Mouse (Mus musculus) erythroblast, embryonic 14.5 days (primary cell): ENCODE measurements around the gene Ndrg4. TPM values are rescaled to one million over a fixed set of nuclear protein-coding genes. Genes with fewer than 3 reads are reported as not detected.

ENCODE experiments used
- H3K27me3 ChIP-seq: 2 replicates; pipeline ENCODE4 v1.6.1; 2012; ENCODE audit warnings: inconsistent platforms; ENCODE audit not compliant: control insufficient read depth
- H3K36me3 ChIP-seq: 2 replicates; pipeline ENCODE4 v1.6.1; 2012; ENCODE audit warnings: mild to moderate bottlenecking, inconsistent platforms; ENCODE audit not compliant: control insufficient read depth
- H3K4me1 ChIP-seq: 2 replicates; pipeline ENCODE4 v1.6.1; 2012; ENCODE audit warnings: inconsistent platforms; ENCODE audit not compliant: control insufficient read depth
- H3K4me3 ChIP-seq: replicated peaks from 2 replicates; pipeline ENCODE3; 2012; ENCODE audit warnings: moderate library complexity, mild to moderate bottlenecking, inconsistent platforms
- H3K9me3 ChIP-seq: 2 replicates; pipeline ENCODE4 v1.6.1; 2012; ENCODE audit warnings: low read length, inconsistent platforms, mixed read lengths; ENCODE audit not compliant: control insufficient read depth
- GATA1 ChIP-seq: IDR thresholded peaks from 2 replicates; pipeline ENCODE4 v1.6.1; 2012; ENCODE audit warnings: low read length, inconsistent platforms, mixed read lengths
- TAL1 ChIP-seq: IDR thresholded peaks from 3 replicates; pipeline ENCODE4 v1.6.1; 2012; ENCODE audit warnings: low read length, inconsistent platforms, mixed read lengths
- polyA plus RNA-seq: library from polyadenylated mRNA; stranded (reverse); fragments of >175 nt; gene quantifications from 2 replicates; pipeline ENCODE4 v1.2.3, GENCODE M21; 2012

The Ndrg4 gene
- polyA plus RNA-seq, 1 experiment, result 0.03 TPM

DNA sequence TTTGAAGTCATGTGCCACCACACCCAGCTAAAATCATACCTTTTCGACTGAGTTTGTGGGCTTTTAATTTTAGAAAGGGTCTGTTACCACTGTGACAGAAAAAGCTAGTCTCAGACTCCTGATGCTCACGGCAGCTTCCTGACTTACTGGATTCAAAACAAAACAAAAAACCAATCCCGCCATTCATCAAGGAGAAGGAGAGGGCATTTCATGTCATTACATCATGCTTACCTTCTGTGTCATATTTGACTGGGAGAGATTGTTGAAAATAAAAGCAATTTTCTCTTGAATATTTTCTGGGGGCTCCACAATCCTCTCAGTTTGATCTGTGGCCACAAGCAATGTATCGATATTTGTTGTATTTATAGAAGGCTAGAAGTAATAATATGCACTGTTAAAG lies 71.2 kb downstream of the Ndrg4 start:
- H3K9me3 ChIP-seq, result no peaks in the 10 kb centered on the region
- no peaks in the 10 kb centered on the region for H3K4me1 ChIP-seq
- H3K27me3 ChIP-seq, result no peaks in the 10 kb centered on the region
- peaks cover 99% of the 10 kb centered on the region for H3K36me3 ChIP-seq
- no peak overlapping the region for H3K4me3 ChIP-seq
- TF ChIP-seq GATA1, result no peak

DNA sequence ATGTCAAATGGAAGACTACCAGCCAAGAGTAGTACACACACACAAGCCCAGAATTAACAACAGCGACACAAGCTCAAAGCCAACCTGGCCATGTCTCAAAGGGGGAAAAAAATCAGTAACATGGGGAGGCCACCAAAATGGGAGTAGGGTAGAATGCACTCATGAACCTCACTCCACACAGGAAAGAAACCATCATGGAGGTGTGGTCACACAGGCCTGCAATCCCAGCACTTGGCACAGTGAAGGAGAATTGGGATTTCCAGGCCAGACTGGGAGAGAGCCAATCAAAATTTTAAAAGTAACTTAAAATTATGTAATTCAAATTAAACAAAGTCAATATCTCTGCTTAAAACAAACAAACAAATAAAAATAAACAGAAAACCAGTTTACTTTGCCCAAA lies 75.1 kb downstream of the Ndrg4 start:
- TF ChIP-seq GATA1 (no peak), TAL1 (no peak)
- no peaks in the 10 kb centered on the region for H3K4me1 ChIP-seq
- no peak overlapping the region for H3K4me3 ChIP-seq
- H3K27me3 ChIP-seq, result no peaks in the 10 kb centered on the region
- no peaks in the 10 kb centered on the region for H3K9me3 ChIP-seq
- H3K36me3 ChIP-seq, result peaks cover 99% of the 10 kb centered on the region

DNA sequence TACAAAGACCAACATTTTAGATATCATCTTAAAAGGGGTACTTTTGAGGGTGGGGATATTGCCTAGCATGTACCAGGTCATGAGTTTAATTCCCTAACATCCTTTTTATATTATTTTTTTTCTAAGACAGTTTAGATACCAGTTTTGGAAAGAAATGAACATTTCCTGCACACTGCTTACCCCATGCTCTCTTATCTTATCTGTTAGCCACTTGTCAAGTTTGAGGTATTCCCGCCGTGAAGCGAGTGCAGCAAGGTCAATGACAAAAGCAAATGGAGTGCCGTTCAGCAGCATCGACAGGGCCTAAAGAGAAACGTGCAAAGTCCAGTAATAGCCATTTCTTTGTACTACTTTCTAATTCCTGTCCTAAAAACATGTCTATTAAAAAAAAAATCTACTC lies 83.5 kb downstream of the Ndrg4 start:
- Histone ChIP-seq H3K4me3 (no peak overlapping the region), H3K27me3 (no peaks in the 10 kb centered on the region)
- TF ChIP-seq TAL1, result no peak

DNA sequence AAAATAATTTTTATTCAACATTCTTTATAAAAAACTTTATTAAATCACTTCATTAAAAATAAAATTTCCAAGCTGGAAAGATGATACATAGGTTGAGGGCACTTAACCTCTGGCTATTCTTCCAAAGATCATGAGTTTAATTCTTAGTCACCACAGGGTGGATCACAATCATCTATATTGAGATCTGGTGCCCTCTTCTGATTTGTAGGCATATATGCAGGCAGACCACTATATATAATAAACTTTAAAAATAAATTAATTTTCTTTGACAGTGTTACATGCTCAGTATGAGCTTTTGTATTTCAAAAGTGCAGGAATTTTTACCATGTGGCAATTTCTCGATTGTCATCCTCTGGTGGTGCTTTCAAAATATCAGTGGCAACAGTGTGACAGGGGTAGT lies 87.4 kb downstream of the Ndrg4 start:
- no peaks in the 10 kb centered on the region for H3K27me3 ChIP-seq
- TF ChIP-seq GATA1 (no peak), TAL1 (no peak)
- H3K4me3 ChIP-seq, result no peak overlapping the region
- no peaks in the 10 kb centered on the region for H3K9me3 ChIP-seq
- no peaks in the 10 kb centered on the region for H3K4me1 ChIP-seq
- H3K36me3 ChIP-seq, result peaks cover 100% of the 10 kb centered on the region

More for the DNA sequence above, 83.5 kb downstream of the Ndrg4 start:
- Histone ChIP-seq H3K4me1 (no peaks in the 10 kb centered on the region), H3K36me3 (peaks cover 100% of the 10 kb centered on the region), H3K9me3 (no peaks in the 10 kb centered on the region)

Other genes with a start within 250 kb of the Ndrg4 start
- 1.1 and 1.5 TPM in 2 replicates for gene Cfap20, start 242.1 kb upstream of the Ndrg4 start, polyA plus RNA-seq
- gene Csnk2a2, start 186.9 kb upstream of the Ndrg4 start, polyA plus RNA-seq, result 0.80 and 0.85 TPM in 2 replicates
- gene Ccdc113, start 142.9 kb upstream of the Ndrg4 start, polyA plus RNA-seq, result not detected in 2 replicates
- gene Prss54, start 100.6 kb upstream of the Ndrg4 start, polyA plus RNA-seq, result 0.04 TPM in 1 of 2 replicates, not detected in the other
- gene Gins3, start 43.5 kb upstream of the Ndrg4 start, polyA plus RNA-seq, result 0.51 and 0.52 TPM in 2 replicates
- 0.68 and 1.1 TPM in 2 replicates for gene Setd6, start 38.9 kb downstream of the Ndrg4 start, polyA plus RNA-seq
- gene Cnot1, start 130.5 kb downstream of the Ndrg4 start, polyA plus RNA-seq, result 0.74 and 1.2 TPM in 2 replicates
- gene Sap18b, start 148.4 kb downstream of the Ndrg4 start, polyA plus RNA-seq, result 11.8 and 12.3 TPM in 2 replicates
- gene Slc38a7, start 176.6 kb downstream of the Ndrg4 start, polyA plus RNA-seq, result 0.12 and 0.21 TPM in 2 replicates
- gene Got2, start 211.6 kb downstream of the Ndrg4 start, polyA plus RNA-seq, result 2.5 and 2.8 TPM in 2 replicates